Mouse (Mus musculus) right cerebral cortex, postnatal 4 days (tissue): ENCODE results near the gene Zbtb3.
"Not testable (repeated sequence)": the region's sequence is repeated elsewhere in the genome, so short reads cannot be mapped to it uniquely, and the experiment has no call there.

Source experiments
- DNase-seq: peaks from one replicate; pipeline ENCODE4 v3.0.0-alpha.2; 2022

The Zbtb3 gene

GRCm38 (mm10) chr19:8803879-8804660 lies 1.7 kb downstream of the Zbtb3 start:
- DNase-seq: no peak

GRCm38 (mm10) chr19:8806810-8807209 lies 4.5 kb downstream of the Zbtb3 start:
- DNase-seq: no peak

- DNase-seq: no peak
These were observed 13.5 kb downstream of the Zbtb3 start for GRCm38 (mm10) chr19:8815812-8816211.

GRCm38 (mm10) chr19:8817001-8817400 lies 14.6 kb downstream of the Zbtb3 start:
- no peak for DNase-seq

- DNase-seq: no peak
These were observed 16.0 kb downstream of the Zbtb3 start for GRCm38 (mm10) chr19:8818301-8818798.

- peak; percentile 86 for DNase-seq
These were observed 16.6 kb downstream of the Zbtb3 start, which contains the start of gene Ttc9c for GRCm38 (mm10) chr19:8818801-8819595. Gene Ttc9c (minus strand): TSS chr19:8819333.

- DNase-seq: peak; percentile 98
These were observed 17.5 kb downstream of the Zbtb3 start, which contains the start of gene Hnrnpul2 for GRCm38 (mm10) chr19:8819596-8820423. Gene Hnrnpul2 (plus strand): TSS chr19:8820010.

GRCm38 (mm10) chr19:8820424-8820956 lies 18.1 kb downstream of the Zbtb3 start:
- no peak for DNase-seq

- no peak for DNase-seq
These were observed 18.8 kb downstream of the Zbtb3 start for GRCm38 (mm10) chr19:8821146-8821545.

GRCm38 (mm10) chr19:8822696-8823095 lies 20.3 kb downstream of the Zbtb3 start:
- no peak for DNase-seq

- DNase-seq: no peak
These were observed 27.3 kb downstream of the Zbtb3 start, which contains the start of gene AC129217.1 for GRCm38 (mm10) chr19:8829660-8830059. Gene AC129217.1 (plus strand): TSS chr19:8829773.

- DNase-seq: no peak
These were observed 28.3 kb downstream of the Zbtb3 start for GRCm38 (mm10) chr19:8830664-8831063.

- no peak for DNase-seq
These were observed 28.9 kb downstream of the Zbtb3 start for GRCm38 (mm10) chr19:8831262-8831661.

GRCm38 (mm10) chr19:8832971-8833370 lies 30.6 kb downstream of the Zbtb3 start:
- DNase-seq: no peak

GRCm38 (mm10) chr19:8836327-8836726 lies 34.0 kb downstream of the Zbtb3 start:
- DNase-seq: not testable (repeated sequence)

GRCm38 (mm10) chr19:8837251-8837791 lies 35.0 kb downstream of the Zbtb3 start, which contains the start of gene Bscl2:
Gene Bscl2 (plus strand): TSS chr19:8837467.
- DNase-seq: peak; percentile 91

- DNase-seq: peak; percentile 58
These were observed 35.8 kb downstream of the Zbtb3 start for GRCm38 (mm10) chr19:8838041-8838730.

- peak; percentile 74 for DNase-seq
These were observed 37.0 kb downstream of the Zbtb3 start, which contains the start of gene Gng3 for GRCm38 (mm10) chr19:8839103-8839907. Gene Gng3 (minus strand): TSS chr19:8839194.

GRCm38 (mm10) chr19:8839908-8840791 lies 37.8 kb downstream of the Zbtb3 start:
- peak; percentile 59 for DNase-seq
